Mouse (Mus musculus): ENCODE results near the gene Krt81.

- TF ChIP-seq CTCF (IDR thresholded peaks at IDR 0.05; ENCODE audit: insufficient read depth, low read length) (no peak), POLR2A (IDR thresholded peaks at IDR 0.05; ENCODE audit: borderline replicate concordance, extremely low read depth, low read depth, low read length) (no peak)
Measured at GRCm38 (mm10) chr15:101483646-101484045, 20.1 kb upstream of the Krt81 start.
